Mouse (Mus musculus) G1E (cell line): ENCODE data around the gene Vmn1r67.

Source experiments
- CTCF ChIP-seq: IDR thresholded peaks from 2 replicates; pipeline ENCODE4 v1.5.1; 2012; ENCODE audit warnings: low read depth, low read length, inconsistent platforms, mixed read lengths
- POLR2AphosphoS5 ChIP-seq: IDR thresholded peaks from 2 replicates; pipeline ENCODE4 v1.6.1; 2012; ENCODE audit warnings: low read depth, low read length, inconsistent platforms; ENCODE audit not compliant: insufficient replicate concordance
- TAL1 ChIP-seq: conservative IDR thresholded peaks from 2 replicates; pipeline ENCODE4 v1.6.1; 2012; ENCODE audit warnings: low read depth, low read length, inconsistent platforms, mixed read lengths

DNA sequence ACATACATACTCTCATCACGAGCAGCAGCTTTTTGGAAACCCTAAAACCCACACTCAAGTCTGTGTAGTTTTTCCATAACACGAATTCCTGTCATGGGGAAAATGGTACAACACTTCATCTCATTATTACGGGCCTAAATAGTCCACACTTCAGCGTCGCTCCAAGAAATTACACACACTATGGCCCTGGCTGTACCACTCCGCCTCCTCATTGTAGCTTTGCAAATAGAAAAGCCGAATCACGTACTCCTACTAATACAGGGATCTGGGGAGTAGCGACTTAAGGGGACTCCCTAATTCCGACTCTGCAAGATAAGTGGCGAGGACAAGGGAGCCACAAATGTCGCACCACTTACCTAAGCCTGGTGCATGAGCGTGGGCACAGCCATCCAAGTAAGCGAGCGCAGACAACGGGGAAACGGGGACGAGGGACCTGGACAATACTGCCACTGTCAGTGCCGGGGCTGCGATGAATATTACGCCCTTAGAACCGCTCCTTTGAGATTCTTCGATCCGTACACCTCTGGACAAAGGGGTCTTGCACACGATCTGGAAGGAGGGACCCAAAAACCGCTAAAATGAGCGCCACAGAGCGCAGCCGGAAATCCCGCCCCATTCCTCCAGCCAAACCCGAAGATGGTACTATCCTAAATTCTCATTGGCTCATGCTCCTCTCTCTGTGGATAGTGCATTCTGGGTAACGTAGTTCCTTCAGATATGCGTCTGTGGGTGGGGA lies 51.8 kb downstream of the Vmn1r67 start, which contains the start of gene Zik1:
- TF ChIP-seq TAL1 (no peak), POLR2AphosphoS5 (no peak), CTCF (no peak)
